Mouse (Mus musculus): ENCODE measurements around the gene Sash1. TPM values are rescaled to one million over a fixed set of nuclear protein-coding genes. Genes with fewer than 3 reads are reported as not detected.

Sash1 gene
- polyA plus RNA-seq, 1 experiment from 2014 or later: 4.4 TPM

DNA sequence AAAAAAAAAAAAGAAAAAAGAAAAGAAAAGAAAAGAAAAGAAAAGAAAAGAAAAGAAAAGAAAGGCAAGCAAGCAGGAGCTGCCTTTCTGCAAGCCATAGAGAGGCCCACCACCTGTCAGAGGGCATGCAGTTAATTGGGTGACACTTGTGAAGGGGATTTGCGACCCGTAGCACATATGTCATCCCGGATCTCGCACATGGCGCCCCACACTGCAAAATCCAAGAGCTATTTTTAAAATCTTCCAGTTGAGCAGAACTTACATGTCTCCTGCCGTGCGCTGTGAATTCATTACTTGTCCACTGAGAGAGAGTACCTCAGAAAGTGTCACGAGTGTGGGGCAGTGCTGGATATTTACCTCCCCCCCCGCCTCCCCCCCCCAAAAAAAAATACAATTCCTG lies 60.0 kb downstream of the Sash1 start:
- no peaks in the 10 kb centered on the region for H3K27me3 ChIP-seq
- no peak overlapping the region for H3K4me2 ChIP-seq
- no peak for ATAC-seq (ENCODE audit: low FRiP score)
- H3K27ac ChIP-seq: no peak overlapping the region
- no peak overlapping the region for H3K9ac ChIP-seq
- no peaks in the 10 kb centered on the region for H3K36me3 ChIP-seq
- H3K4me1 ChIP-seq (replicated peaks): no peaks in the 10 kb centered on the region
- H3K9me3 ChIP-seq: no peaks in the 10 kb centered on the region
- 60% methylated on average over 9 of the region's 9 CpGs for WGBS
- no peak overlapping the region for H3K4me3 ChIP-seq

- no peaks in the 10 kb centered on the region for H3K27me3 ChIP-seq
- no peaks in the 10 kb centered on the region; the same call in 1 of the 2 replicates for H3K4me1 ChIP-seq (replicated peaks)
- WGBS: 90% methylated on average over 5 of the region's 5 CpGs
- no peaks in the 10 kb centered on the region for H3K9me3 ChIP-seq
- no peak overlapping the region for H3K4me3 ChIP-seq
- H3K27ac ChIP-seq: no peak overlapping the region
- no peak overlapping the region for H3K4me2 ChIP-seq
- no peak overlapping the region for H3K9ac ChIP-seq
- ATAC-seq (ENCODE audit: low FRiP score): no peak
- no peaks in the 10 kb centered on the region for H3K36me3 ChIP-seq
These were observed 67.8 kb downstream of the Sash1 start for GRCm38 (mm10) chr10:8818066-8818465.

- no peak for ATAC-seq (ENCODE audit: low FRiP score)
- no peak overlapping the region for H3K4me2 ChIP-seq
- no peaks in the 10 kb centered on the region for H3K36me3 ChIP-seq
- H3K27ac ChIP-seq: no peak overlapping the region
- no peak overlapping the region for H3K4me3 ChIP-seq
- no peaks in the 10 kb centered on the region; the same call in 1 of the 2 replicates for H3K4me1 ChIP-seq (replicated peaks)
- H3K27me3 ChIP-seq: no peaks in the 10 kb centered on the region
- no peaks in the 10 kb centered on the region for H3K9me3 ChIP-seq
- no peak overlapping the region for H3K9ac ChIP-seq
- WGBS: 72% methylated on average over 18 of the region's 18 CpGs
These were observed 71.8 kb downstream of the Sash1 start for GRCm38 (mm10) chr10:8813984-8814578.

DNA sequence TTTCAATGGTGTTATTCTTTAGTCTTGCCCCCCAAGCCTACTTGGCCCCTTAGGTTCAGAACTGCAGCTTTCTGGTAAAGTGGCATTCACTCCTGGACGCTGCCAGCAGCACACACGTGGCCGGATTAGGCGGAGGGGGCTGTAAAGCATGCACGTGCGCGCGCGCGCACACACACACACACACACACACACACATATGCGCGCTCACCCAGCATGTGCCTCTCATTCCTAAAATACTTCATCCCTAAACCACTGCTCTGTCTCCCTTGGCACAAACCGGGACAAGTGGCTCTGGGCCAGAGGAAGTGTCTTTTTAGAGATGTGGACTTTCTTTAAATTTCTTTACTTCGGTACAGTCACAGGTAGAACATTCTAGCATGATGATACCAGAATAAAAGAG lies 72.6 kb downstream of the Sash1 start:
- Histone ChIP-seq H3K4me3 (no peak overlapping the region), H3K36me3 (no peaks in the 10 kb centered on the region), H3K27ac (no peak overlapping the region), H3K4me1 (replicated peaks) (no peaks in the 10 kb centered on the region; the same call in 1 of the 2 replicates), H3K9me3 (no peaks in the 10 kb centered on the region), H3K27me3 (no peaks in the 10 kb centered on the region), H3K9ac (no peak overlapping the region), H3K4me2 (no peak overlapping the region)
- no peak for ATAC-seq (ENCODE audit: low FRiP score)
- 95% methylated on average over 14 of the region's 14 CpGs for WGBS

GRCm38 (mm10) chr10:8812807-8813206 lies 73.1 kb downstream of the Sash1 start:
- H3K4me1 ChIP-seq (replicated peaks): no peaks in the 10 kb centered on the region; the same call in 1 of the 2 replicates
- no peaks in the 10 kb centered on the region for H3K9me3 ChIP-seq
- H3K27ac ChIP-seq: no peak overlapping the region
- no peak overlapping the region for H3K9ac ChIP-seq
- H3K4me3 ChIP-seq: no peak overlapping the region
- no peak overlapping the region for H3K4me2 ChIP-seq
- H3K27me3 ChIP-seq: no peaks in the 10 kb centered on the region
- H3K36me3 ChIP-seq: no peaks in the 10 kb centered on the region
- ATAC-seq (ENCODE audit: low FRiP score): no peak
- WGBS: 89% methylated on average over 8 of the region's 8 CpGs

DNA sequence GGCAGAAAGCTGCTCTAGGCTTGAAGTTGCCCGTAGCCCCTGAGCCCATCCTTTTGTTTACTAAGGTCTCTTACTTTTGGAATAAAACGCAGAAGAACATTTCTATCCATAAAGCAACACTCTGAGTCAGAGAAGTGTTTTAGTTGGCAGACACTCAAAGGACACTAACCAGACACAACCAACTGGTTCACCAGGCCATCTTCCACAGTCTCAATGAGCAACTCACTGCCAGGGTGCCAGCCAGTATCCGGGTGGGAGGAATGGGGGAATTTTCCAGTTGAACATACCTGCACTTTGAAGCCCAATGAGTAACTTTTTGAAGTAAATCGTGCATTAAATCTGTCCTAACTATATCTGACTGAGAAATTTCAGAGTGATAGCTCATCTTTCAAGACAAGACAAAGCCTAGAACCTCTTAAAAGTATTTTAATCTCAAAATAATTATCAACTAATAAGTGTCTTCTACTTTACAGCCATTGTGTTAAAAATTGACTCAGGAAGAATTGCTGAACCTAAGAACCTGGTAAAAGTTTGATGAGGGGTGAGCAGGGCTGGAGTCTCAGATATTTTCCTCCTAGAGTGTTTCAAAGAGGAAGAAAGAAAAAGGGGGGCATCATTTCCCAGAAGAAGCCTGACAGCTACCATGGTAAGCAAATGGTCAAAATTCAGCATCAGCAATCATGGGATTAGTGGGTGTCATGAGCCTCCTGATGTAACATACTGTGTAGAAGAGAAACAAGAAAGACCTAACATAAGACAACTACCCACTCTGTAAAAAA lies 74.4 kb downstream of the Sash1 start:
- H3K9ac ChIP-seq: no peak overlapping the region
- 92% methylated on average over 4 of the region's 4 CpGs for WGBS
- H3K4me2 ChIP-seq: no peak overlapping the region
- ATAC-seq (ENCODE audit: low FRiP score): no peak
- no peaks in the 10 kb centered on the region for H3K9me3 ChIP-seq
- no peak overlapping the region for H3K27ac ChIP-seq
- no peak overlapping the region for H3K4me3 ChIP-seq
- no peaks in the 10 kb centered on the region for H3K36me3 ChIP-seq
- H3K4me1 ChIP-seq (replicated peaks): no peaks in the 10 kb centered on the region; the same call in 1 of the 2 replicates
- H3K27me3 ChIP-seq: no peaks in the 10 kb centered on the region

GRCm38 (mm10) chr10:8810496-8810895 lies 75.4 kb downstream of the Sash1 start:
- no peak overlapping the region for H3K9ac ChIP-seq
- H3K4me3 ChIP-seq: no peak overlapping the region
- 67% methylated on average over 7 of the region's 7 CpGs for WGBS
- H3K27ac ChIP-seq: no peak overlapping the region
- no peaks in the 10 kb centered on the region for H3K27me3 ChIP-seq
- no peaks in the 10 kb centered on the region for H3K36me3 ChIP-seq
- H3K4me2 ChIP-seq: no peak overlapping the region
- ATAC-seq (ENCODE audit: low FRiP score): no peak
- no peaks in the 10 kb centered on the region; the same call in 1 of the 2 replicates for H3K4me1 ChIP-seq (replicated peaks)
- H3K9me3 ChIP-seq: no peaks in the 10 kb centered on the region

DNA sequence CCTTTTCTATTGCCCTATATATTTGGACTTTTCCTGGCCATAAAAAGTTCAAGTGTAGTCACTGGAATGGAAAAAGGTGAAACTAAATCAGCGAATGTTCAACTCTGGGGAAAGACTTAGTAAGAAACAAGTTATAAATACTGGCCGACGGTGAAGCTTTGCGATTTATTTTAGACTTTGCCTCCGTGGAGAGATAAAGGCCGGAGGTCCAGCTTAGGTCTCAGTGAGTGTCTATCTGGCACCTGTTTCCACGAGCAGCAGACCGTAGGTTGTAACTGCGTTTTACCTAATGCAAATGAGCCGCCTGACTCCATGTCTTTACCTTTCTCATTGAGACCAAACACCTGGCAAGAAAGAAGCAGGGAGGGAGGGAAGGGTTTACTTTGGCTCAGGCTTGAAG lies 77.5 kb downstream of the Sash1 start:
- Histone ChIP-seq H3K36me3 (no peaks in the 10 kb centered on the region), H3K4me3 (no peak overlapping the region), H3K4me1 (replicated peaks) (peaks cover 16% of the 10 kb centered on the region), H3K9ac (no peak overlapping the region), H3K9me3 (no peaks in the 10 kb centered on the region), H3K27me3 (no peaks in the 10 kb centered on the region), H3K4me2 (no peak overlapping the region), H3K27ac (no peak overlapping the region)
- WGBS: 94% methylated on average over 10 of the region's 10 CpGs
- ATAC-seq (ENCODE audit: low FRiP score): no peak

GRCm38 (mm10) chr10:8807581-8807980 lies 78.3 kb downstream of the Sash1 start:
- Histone ChIP-seq H3K4me3 (no peak overlapping the region), H3K36me3 (no peaks in the 10 kb centered on the region), H3K4me1 (replicated peaks) (peaks cover 23% of the 10 kb centered on the region), H3K27ac (no peak overlapping the region), H3K9ac (no peak overlapping the region), H3K27me3 (no peaks in the 10 kb centered on the region), H3K4me2 (no peak overlapping the region), H3K9me3 (no peaks in the 10 kb centered on the region)
- no peak for ATAC-seq (ENCODE audit: low FRiP score)
- WGBS: 94% methylated on average over 9 of the region's 9 CpGs

GRCm38 (mm10) chr10:8805402-8805801 lies 80.5 kb downstream of the Sash1 start:
- ATAC-seq (ENCODE audit: low FRiP score): no peak
- Histone ChIP-seq H3K9me3 (no peaks in the 10 kb centered on the region), H3K27ac (no peak overlapping the region), H3K36me3 (no peaks in the 10 kb centered on the region), H3K4me2 (no peak overlapping the region), H3K27me3 (no peaks in the 10 kb centered on the region), H3K4me3 (no peak overlapping the region), H3K9ac (no peak overlapping the region), H3K4me1 (replicated peaks) (peaks cover 43% of the 10 kb centered on the region)
- WGBS: 93% methylated on average over 3 of the region's 3 CpGs

DNA sequence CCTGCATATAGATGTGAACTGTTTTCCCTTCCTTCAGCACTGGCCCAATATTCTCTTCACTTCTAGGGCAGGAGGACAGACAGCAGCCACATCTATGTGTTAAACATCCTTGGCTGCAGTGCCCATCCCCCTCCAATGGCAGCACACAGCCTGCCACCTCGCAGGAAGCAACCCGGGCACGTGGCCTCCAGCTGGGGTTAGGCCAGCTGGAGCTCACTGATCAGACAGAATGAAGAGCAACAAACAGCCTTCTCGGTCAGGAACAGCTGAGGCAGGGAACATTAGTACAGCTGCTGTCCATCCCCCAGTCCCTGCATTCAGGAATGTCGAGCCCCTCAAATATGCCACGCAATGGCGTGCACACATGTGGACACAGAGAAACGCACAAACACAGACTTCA lies 81.6 kb downstream of the Sash1 start:
- Histone ChIP-seq H3K4me3 (no peak overlapping the region), H3K27ac (no peak overlapping the region), H3K36me3 (no peaks in the 10 kb centered on the region), H3K4me1 (replicated peaks) (peaks cover 43% of the 10 kb centered on the region), H3K9ac (no peak overlapping the region), H3K27me3 (no peaks in the 10 kb centered on the region), H3K4me2 (no peak overlapping the region), H3K9me3 (no peaks in the 10 kb centered on the region)
- ATAC-seq (ENCODE audit: low FRiP score): peak; percentile 53
- WGBS: 17% methylated on average over 8 of the region's 8 CpGs

DNA sequence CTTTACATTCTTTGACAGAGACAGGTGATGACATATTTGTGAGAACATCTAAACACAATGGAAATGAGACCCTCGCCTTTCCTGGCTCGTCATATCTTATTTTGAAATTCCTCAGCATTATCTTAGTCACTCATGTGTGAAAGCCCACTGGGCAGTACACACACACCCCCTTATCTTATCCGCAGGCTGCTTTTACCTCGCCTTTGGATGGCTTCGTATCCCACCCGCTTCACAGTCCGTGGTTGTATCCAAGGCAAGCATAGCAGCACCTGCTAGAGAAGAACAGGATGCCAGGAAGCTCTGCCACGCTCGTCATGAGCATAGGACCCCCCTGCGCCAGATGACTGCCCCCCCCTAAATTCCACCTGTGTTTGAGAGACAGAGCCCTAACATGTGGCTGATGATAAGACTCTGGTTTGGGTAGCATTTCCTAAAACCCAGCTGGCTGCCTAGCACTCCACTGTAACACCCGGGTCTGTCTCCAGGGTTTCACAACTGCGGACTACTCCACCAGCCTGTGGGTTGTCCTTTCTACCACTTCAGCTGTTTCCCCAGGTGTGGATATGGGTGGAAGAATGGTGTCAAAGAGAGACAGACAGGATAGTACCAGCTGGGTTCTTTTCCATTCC lies 84.0 kb downstream of the Sash1 start:
- Histone ChIP-seq H3K4me2 (peak overlapping the region; percentile 41; the same call in 1 of the 2 replicates), H3K27me3 (no peaks in the 10 kb centered on the region), H3K9me3 (no peaks in the 10 kb centered on the region), H3K4me3 (no peak overlapping the region), H3K4me1 (replicated peaks) (peaks cover 43% of the 10 kb centered on the region), H3K36me3 (0 out of 2 replicates have a peak, but pooled peaks cover 3% of the 10 kb centered on the region), H3K9ac (no peak overlapping the region), H3K27ac (peak overlapping the region; percentile 50)
- ATAC-seq (ENCODE audit: low FRiP score): peak; percentile 11; the same call in 1 of the 2 replicates
- 73% methylated on average over 12 of the region's 12 CpGs for WGBS
